Mouse (Mus musculus) granulocyte monocyte progenitor cell, adult 5-6 weeks (primary cell): ENCODE results near the gene Trim41. TPM values are rescaled to one million over a fixed set of nuclear protein-coding genes. Genes with fewer than 3 reads are reported as not detected.
A peak's percentile ranks its signal among the peaks of the same experiment; 100 is the strongest.
"Not testable (repeated sequence)": the region's sequence is repeated elsewhere in the genome, so short reads cannot be mapped to it uniquely, and the experiment has no call there.

Source experiments
- ATAC-seq: replicated peaks from 2 replicates; pipeline ENCODE4 v1.8.0; 2016; ENCODE audit warnings: mild to moderate bottlenecking, moderate TSS enrichment, inconsistent platforms; ENCODE audit not compliant: poor library complexity, severe bottlenecking
- total RNA-seq, 2 experiments: library from RNA; stranded (forward) in 1 of 2; stranded (reverse) in 1 of 2; fragments of 200-712, 200-1000 nt in 1 of 2; fragments of >200 nt in 1 of 2; fragmentation: Nextera tagmentation in 1 of 2; gene quantifications; 2 replicates each; pipeline ENCODE4 v1.2.3; 2014 to 2017

The Trim41 gene
- total RNA-seq, 2 experiments from 2014 or later, result 24.2 to 39.4 TPM

GRCm38 (mm10) chr11:48797287-48797686 lies 19.9 kb downstream of the Trim41 start:
- no peak for ATAC-seq

- ATAC-seq, result no peak
These were observed 20.9 kb downstream of the Trim41 start for GRCm38 (mm10) chr11:48796290-48796689.

- no peak for ATAC-seq
These were observed 21.9 kb downstream of the Trim41 start for GRCm38 (mm10) chr11:48795221-48795620.

GRCm38 (mm10) chr11:48793184-48793583 lies 24.0 kb downstream of the Trim41 start:
- ATAC-seq, result no peak

GRCm38 (mm10) chr11:48791894-48792293 lies 25.3 kb downstream of the Trim41 start:
- ATAC-seq, result not testable (repeated sequence)

GRCm38 (mm10) chr11:48790946-48791345 lies 26.2 kb downstream of the Trim41 start:
- no peak for ATAC-seq

- peak; percentile 70 for ATAC-seq
These were observed 27.0 kb downstream of the Trim41 start for GRCm38 (mm10) chr11:48789973-48790823.

GRCm38 (mm10) chr11:48789215-48789614 lies 27.9 kb downstream of the Trim41 start:
- no peak for ATAC-seq

GRCm38 (mm10) chr11:48788311-48789089 lies 28.7 kb downstream of the Trim41 start:
- peak; percentile 49 for ATAC-seq

- peak; percentile 93 for ATAC-seq
These were observed 29.5 kb downstream of the Trim41 start for GRCm38 (mm10) chr11:48787455-48788211.

GRCm38 (mm10) chr11:48782243-48782642 lies 34.9 kb downstream of the Trim41 start:
- no peak for ATAC-seq

- peak; percentile 53 for ATAC-seq
These were observed 37.7 kb downstream of the Trim41 start for GRCm38 (mm10) chr11:48779450-48779849.

- no peak for ATAC-seq
These were observed 39.9 kb downstream of the Trim41 start for GRCm38 (mm10) chr11:48777303-48777702.

- peak; percentile 65 for ATAC-seq
These were observed 40.5 kb downstream of the Trim41 start for GRCm38 (mm10) chr11:48776664-48777063.

GRCm38 (mm10) chr11:48775483-48775882 lies 41.7 kb downstream of the Trim41 start:
- ATAC-seq, result peak; percentile 45

- 0 out of 2 replicates have a peak, but pooled peaks have one; percentile 23 for ATAC-seq
These were observed 42.5 kb downstream of the Trim41 start for GRCm38 (mm10) chr11:48774443-48775298.

GRCm38 (mm10) chr11:48771691-48772090 lies 45.5 kb downstream of the Trim41 start:
- peak; percentile 54 for ATAC-seq

GRCm38 (mm10) chr11:48767195-48767876 lies 49.8 kb downstream of the Trim41 start:
- ATAC-seq, result peak; percentile 25; the same call in 1 of the 2 replicates

GRCm38 (mm10) chr11:48764119-48764518 lies 53.0 kb downstream of the Trim41 start:
- no peak for ATAC-seq
